Mouse (Mus musculus) hindbrain, embryonic 16.5 days (tissue): ENCODE measurements at regions not wholly inside any gene's neighbourhood (a gene's known extent, or its start where the extent isn't known, plus 50 kb on each side); places are given as distances from the start of the nearest gene placed in this dataset.

Source experiments
- ATAC-seq: fragments of 200-750 bp; cut with Nextera tagmentation; 2 replicates; pipeline ENCODE4 v1.8.0; 2017; ENCODE audit warnings: moderate TSS enrichment, moderate library complexity
- H3K27ac ChIP-seq: fragments of 300-500 bp; sonication (generic); 2 replicates; pipeline ENCODE4 v1.5.1; 2014; ENCODE audit warnings: low read depth, mild to moderate bottlenecking, control low read depth, low read length, moderate library complexity
- H3K27me3 ChIP-seq: fragments of 300-500 bp; sonication (generic); replicated peaks from 2 replicates; pipeline ENCODE4 v1.6.1; 2014; ENCODE audit warnings: low read length; ENCODE audit not compliant: control insufficient read depth, insufficient read depth
- H3K36me3 ChIP-seq: fragments of 300-500 bp; sonication (generic); 2 replicates; pipeline ENCODE4 v1.6.1; 2014; ENCODE audit warnings: mild to moderate bottlenecking, low read length, moderate library complexity, mixed read lengths; ENCODE audit not compliant: control insufficient read depth, insufficient read depth
- H3K4me1 ChIP-seq: fragments of 300-500 bp; sonication (generic); 2 replicates; pipeline ENCODE4 v1.6.1; 2014; ENCODE audit warnings: low read depth, low read length; ENCODE audit not compliant: control insufficient read depth, insufficient read depth
- H3K4me2 ChIP-seq: fragments of 300-500 bp; sonication (generic); 2 replicates; pipeline ENCODE4 v1.6.1; 2014; ENCODE audit warnings: mild to moderate bottlenecking, low read length, control low read depth, moderate library complexity
- H3K4me3 ChIP-seq: fragments of 300-500 bp; sonication (generic); 2 replicates; pipeline ENCODE4 v1.5.1; 2014; ENCODE audit warnings: mild to moderate bottlenecking, low read length, control low read depth, moderate library complexity
- H3K9ac ChIP-seq: fragments of 300-500 bp; sonication (generic); 2 replicates; pipeline ENCODE4 v1.6.1; 2014; ENCODE audit warnings: low read depth, mild to moderate bottlenecking, control low read depth, low read length, moderate library complexity
- H3K9me3 ChIP-seq: fragments of 300-500 bp; sonication (generic); 2 replicates; pipeline ENCODE4 v1.6.1; 2014; ENCODE audit warnings: mild to moderate bottlenecking, low read length, moderate library complexity; ENCODE audit not compliant: control insufficient read depth
- WGBS: fragments of 180-500 bp; shearing (Covaris S2); extraction: QIAGEN DNeasy Blood & Tissue Kit; methylation state at CpG from one replicate; pipeline ENCODE4 v1.1.7; 2014; 5-methylcytosine and 5-hydroxymethylcytosine counted together

GRCm38 (mm10) chr13:106009911-106010310 lies 566.5 kb downstream of the Htr1a start:
- Histone ChIP-seq H3K4me2 (no peak overlapping the region), H3K36me3 (no peaks in the 10 kb centered on the region), H3K27me3 (no peaks in the 10 kb centered on the region), H3K4me1 (no peaks in the 10 kb centered on the region), H3K4me3 (no peak overlapping the region), H3K9ac (no peak overlapping the region), H3K9me3 (no peaks in the 10 kb centered on the region), H3K27ac (no peak overlapping the region)
- no peak for ATAC-seq
- WGBS = 27% methylated on average over 3 of the region's 3 CpGs

- Histone ChIP-seq H3K9me3 (no peaks in the 10 kb centered on the region), H3K9ac (no peak overlapping the region), H3K36me3 (no peaks in the 10 kb centered on the region), H3K4me2 (no peak overlapping the region), H3K4me1 (no peaks in the 10 kb centered on the region), H3K27me3 (no peaks in the 10 kb centered on the region), H3K4me3 (no peak overlapping the region), H3K27ac (no peak overlapping the region)
- 0 out of 2 replicates have a peak, but pooled peaks have one; percentile 37 for ATAC-seq
- WGBS = 70% methylated on average over 2 of the region's 2 CpGs
Measured at GRCm38 (mm10) chr13:106027913-106028312, 584.5 kb downstream of the Htr1a start.
